Mouse (Mus musculus) CH12F3 (cell line): ENCODE measurements around the gene Elf1.
"Not testable (repeated sequence)": the region's sequence is repeated elsewhere in the genome, so short reads cannot be mapped to it uniquely, and the experiment has no call there.

ENCODE experiments used
- in situ Hi-C: fragments of 300-500 bp; cut with MboI; formaldehyde crosslinking; loops from 2 replicates; pipeline ENCODE4 v1.14.3; 2020; ENCODE audit warnings: low sequenced_read_pairs

Gene Elf1

GRCm38 (mm10) chr14:79519663-79519975 is 38.6 kb downstream of the Elf1 start:
- in situ Hi-C loops = no loop called here

- in situ Hi-C loops = no loop called here
Measured at GRCm38 (mm10) chr14:79520612-79521011, 39.6 kb downstream of the Elf1 start.

GRCm38 (mm10) chr14:79521056-79521455 is 40.1 kb downstream of the Elf1 start:
- in situ Hi-C loops = no loop called here

DNA sequence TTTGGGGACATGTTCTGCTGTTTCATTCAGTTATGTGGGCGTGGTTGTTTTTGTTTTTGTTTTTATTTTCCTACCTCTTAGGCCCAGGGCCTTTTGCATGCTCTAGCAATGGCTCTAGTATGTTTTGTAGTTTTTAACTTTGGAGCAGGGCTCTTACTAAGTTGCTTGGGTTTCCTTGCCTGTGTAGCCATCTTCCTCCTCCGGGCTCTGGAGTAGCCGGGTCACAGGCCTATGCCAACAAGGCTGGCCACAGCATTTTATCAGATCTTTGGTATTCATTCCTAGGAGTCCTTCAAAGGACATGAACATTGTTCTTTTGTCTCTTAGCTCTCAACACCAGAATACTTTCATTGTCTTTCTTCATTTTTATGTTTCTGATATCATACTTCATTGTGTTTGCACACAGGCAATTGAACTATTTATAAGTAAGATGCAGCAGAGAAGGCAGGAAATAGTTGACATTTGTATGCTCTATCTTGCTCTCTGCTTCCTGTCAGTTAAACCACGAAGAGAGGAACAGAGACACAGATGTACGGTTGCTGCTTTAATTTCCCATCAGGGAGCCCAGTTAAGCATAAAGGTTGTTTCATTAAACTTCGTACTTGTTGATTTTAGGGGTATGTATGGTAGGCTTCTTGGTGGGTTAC is 40.6 kb downstream of the Elf1 start:
- in situ Hi-C loops = no loop called here

DNA sequence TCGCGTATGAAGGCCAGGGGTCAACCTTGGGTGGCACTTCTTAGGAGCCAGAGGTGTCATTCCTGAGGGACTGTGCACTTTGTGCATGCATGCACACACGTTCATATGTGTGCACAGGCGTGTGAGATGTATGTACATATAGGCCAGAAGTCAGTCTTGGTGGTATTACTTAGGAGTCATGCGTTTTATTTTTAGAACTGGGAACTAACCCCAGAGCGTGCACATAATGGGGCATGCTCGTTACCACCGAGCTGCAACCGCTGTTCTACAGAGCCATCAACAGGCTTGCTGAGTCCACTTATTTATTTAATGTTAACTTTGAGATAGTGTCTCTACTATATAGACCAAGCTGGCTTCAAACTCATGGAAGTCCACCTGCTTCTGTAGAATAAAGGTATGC is 41.4 kb downstream of the Elf1 start:
- in situ Hi-C loops = no loop called here

DNA sequence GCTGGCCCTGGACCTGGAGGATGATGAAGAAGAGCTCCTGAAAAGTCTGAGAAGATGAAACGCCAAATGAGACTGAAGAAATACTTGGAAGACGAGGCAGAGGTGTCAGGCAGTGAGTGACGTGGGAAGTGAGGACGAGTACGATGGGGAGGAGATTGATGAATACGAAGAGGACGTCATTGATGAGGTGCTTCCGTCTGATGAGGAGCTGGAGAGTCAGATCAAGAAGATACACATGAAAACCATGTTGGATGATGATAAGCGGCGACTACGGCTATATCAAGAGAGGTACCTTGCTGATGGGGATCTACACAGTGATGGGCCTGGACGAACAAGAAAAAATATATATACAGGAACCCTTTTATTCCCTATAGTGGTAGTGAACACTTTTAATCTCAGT is 45.1 kb downstream of the Elf1 start:
- in situ Hi-C loops = not testable (repeated sequence)

GRCm38 (mm10) chr14:79527704-79528103 is 46.7 kb downstream of the Elf1 start:
- in situ Hi-C loops = no loop called here

DNA sequence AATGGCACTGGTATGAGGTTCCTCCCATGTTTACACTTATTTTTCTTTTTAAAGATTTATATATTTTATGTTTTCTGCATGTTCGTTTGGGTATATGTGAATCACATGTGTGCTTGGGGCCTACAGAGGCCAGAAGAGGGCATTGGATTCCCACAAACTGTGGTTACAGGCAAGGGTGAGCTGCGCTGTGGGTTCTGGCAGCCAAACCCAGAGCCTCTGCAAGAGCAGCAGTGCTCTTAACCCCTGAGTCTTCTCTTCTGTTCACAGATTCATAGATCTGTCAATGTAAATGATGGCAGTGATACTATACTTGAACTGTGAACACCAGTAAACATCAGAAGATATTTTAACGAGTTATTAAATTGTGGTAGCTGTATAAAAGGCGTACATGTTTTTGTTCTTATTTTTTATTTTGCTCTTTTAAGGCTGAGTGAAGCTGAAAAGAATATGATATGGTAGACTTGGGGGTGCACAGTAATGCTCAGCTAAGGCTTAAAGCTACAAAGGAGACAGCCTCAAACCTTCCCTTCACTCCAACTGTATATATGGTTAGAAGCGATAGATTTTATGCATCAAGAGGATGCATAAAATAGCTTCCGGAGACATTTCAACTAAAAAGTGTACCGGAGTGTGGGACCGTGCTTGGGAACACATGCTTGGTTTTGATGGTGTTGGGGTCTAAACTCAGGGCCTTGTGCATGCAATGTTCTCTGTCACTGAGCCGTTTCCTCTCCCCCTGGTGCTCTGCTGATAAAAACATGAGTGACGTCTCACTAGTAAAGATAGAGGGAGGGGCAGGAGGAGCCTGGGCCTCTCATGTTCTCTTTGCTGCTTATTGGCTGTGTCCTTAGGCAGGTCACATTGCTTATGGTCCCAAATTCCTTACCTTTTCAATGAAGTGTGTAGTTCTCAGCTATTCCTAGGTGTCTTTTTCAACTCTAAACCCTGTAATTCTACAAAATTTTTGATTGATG is 48.9 kb downstream of the Elf1 start:
- in situ Hi-C loops = no loop called here

DNA sequence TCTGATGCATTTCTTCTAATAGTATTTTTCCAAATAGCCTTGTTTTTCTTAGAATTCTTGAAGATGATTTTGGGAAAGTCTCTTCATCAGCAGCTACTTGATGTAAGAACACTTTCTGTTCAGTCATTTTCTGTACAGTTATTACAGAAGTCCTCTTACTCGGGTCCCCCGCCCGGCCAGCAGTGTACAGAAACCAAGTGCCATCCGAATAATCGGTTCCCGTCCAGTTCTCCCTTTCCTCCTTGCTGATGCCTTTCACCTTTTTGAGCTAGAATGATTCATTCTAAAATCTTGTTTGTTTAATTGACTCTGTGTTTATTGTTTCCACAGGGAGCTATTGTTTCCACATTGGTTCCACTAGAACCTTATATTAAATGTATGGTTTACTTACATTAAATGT is 49.8 kb downstream of the Elf1 start:
- in situ Hi-C loops = no loop called here

DNA sequence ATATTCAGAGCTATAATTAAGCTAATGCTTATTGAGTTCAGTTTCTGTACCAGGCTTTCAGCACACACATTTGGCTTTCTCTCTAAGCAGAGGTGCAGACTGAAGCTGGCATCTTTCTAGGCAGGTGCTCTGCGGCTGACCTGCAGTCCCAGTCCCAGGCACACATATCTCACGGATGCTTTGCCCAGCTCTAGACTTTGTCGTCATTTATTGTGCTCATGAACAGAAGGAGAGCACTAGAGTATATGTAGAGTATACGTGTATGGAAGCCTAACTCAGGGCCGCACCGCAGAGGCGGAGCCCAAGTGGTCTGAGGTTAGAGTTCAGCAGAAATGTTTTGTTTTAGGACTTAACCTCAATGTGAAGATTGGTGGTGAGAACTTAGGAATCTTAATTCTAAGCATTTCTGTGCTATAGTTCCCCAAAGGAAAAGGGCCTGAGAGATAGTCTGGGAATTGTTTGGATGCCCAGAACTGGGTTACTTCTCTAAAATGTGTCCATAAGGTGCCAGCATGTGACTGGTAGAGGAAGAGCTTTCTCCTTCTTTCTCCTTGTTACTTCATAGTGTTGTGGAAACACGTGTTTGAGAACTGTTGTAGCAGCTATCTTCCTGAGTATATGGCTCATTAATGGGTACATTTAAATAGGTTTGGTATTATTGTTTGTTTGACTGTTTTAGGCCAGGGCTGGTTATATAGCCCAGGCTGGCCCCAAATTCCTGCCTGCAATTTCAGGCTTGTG is 51.2 kb downstream of the Elf1 start:
- in situ Hi-C loops = no loop called here

- in situ Hi-C loops = no loop called here
Measured at GRCm38 (mm10) chr14:79533350-79533749, 52.4 kb downstream of the Elf1 start.

GRCm38 (mm10) chr14:79534206-79534605 is 53.2 kb downstream of the Elf1 start:
- in situ Hi-C loops = no loop called here

- in situ Hi-C loops = not testable (repeated sequence)
Measured at GRCm38 (mm10) chr14:79534656-79535055, 53.7 kb downstream of the Elf1 start.

GRCm38 (mm10) chr14:79535318-79535717 is 54.3 kb downstream of the Elf1 start:
- in situ Hi-C loops = no loop called here

DNA sequence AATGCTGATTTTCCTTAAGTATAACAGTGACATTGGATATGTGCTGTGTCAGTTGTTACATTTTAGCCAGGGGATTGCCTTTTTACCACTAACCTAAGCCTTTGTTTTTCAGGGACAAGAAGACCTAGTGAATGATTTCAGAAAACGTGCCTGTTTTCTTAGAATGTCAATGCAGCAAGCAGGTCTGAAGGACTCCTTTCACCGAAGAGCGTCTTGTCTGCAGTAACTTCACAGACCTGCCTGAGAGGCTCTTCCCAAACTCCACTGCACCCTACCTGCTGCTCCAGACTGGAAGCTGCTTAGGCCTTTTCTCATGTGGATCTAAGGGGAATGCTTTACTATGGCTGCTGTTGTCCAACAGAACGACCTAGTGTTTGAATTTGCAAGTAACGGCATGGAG is 55.0 kb downstream of the Elf1 start:
- in situ Hi-C loops = no loop called here

DNA sequence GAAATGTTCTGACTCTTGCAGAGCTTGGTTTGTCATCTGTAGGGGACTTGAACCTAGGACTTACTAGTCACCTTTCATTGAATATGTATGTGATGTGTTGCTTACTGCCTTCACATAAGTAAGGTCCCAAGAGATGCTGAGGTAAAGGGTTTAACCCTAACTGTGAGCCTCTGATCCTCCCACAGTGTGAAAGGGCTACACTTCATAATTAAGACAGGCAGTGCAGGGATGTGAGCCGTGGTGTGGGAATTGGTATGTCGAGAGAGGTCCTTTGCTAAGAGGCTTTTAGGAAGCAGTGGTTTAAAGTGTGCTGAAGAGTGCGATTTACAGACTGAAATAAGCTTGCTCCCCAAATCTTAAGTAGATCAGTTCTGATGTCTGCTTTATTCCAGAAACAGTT is 55.8 kb downstream of the Elf1 start:
- in situ Hi-C loops = no loop called here

GRCm38 (mm10) chr14:79537463-79537862 is 56.5 kb downstream of the Elf1 start:
- in situ Hi-C loops = no loop called here

DNA sequence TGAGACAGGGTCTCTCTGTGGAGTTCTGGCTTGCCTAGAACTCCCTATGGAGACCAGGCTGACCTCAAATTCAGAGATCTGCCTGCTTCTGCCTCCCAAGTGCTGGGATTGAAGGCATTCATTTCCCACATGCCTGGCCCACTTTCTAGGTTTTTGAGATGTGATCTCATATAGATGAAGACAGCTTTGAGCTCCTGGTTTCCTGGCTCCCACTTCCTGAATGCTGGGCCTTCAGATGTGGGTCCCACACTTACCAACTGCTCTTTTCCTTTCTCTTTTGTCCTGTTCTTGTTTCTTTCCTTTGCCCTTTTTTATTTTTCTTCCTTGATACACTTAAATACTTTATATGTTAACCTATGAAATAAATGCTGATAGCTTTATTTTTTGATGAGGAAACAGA is 56.9 kb downstream of the Elf1 start:
- in situ Hi-C loops = no loop called here

DNA sequence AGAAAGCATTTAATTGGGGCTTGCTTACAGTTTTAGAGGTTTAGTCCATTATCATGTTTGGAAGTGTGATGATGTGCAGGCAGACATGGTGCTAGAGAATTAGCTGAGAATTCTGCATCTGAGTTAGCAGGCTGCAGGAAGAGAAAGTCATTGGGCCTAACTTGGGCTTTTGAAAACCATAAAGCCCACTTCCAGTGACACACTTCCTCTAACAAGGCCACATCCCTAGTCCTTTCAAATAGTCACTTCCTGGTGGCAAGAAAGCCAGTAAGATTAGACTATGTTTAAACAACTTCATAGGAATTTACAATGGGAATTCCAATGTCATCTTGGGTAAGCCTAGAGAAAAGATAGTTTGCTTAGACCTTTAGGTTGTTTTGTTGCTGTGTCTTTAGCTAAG is 60.6 kb downstream of the Elf1 start:
- in situ Hi-C loops = no loop called here

- in situ Hi-C loops = no loop called here
Measured at GRCm38 (mm10) chr14:79549343-79549742, 68.3 kb downstream of the Elf1 start.

GRCm38 (mm10) chr14:79551929-79552328 is 70.9 kb downstream of the Elf1 start:
- in situ Hi-C loops = no loop called here

DNA sequence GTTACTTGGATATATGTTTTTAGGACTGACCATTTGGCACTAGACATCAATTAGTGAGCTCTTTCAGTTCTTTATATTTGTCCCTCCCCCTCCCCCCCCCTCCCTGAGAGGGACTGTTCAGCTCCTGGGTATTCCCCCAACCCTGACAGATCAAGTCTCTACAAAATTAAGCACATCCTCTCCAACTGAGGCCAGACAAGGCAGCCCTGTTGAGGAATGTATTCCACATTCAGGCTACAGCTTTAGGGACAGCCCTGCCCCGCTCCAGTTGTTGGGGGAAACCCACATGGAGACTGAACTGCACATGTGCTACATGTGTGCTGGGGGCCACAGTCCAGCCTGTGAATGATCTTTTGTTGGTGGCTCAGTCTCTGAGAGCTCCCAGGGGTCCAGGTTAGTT is 71.9 kb downstream of the Elf1 start:
- in situ Hi-C loops = no loop called here
